Mouse (Mus musculus): ENCODE measurements around the gene Zswim9. TPM values are rescaled to one million over a fixed set of nuclear protein-coding genes. Genes with fewer than 3 reads are reported as not detected.

The Zswim9 gene
- polyA plus RNA-seq (2012; ENCODE audit: insufficient read depth, insufficient read length, missing spikeins): 5.0 and 6.5 TPM in 2 replicates

- Histone ChIP-seq H3K27ac (replicated peaks; ENCODE audit: low read depth, low read length) (peak within 1 kb of the TSS; percentile 97), H3K4me1 (ENCODE audit: control insufficient read depth, insufficient read depth, insufficient read length, low read length) (no peaks in the 10 kb centered on the region), H3K4me3 (ENCODE audit: insufficient read depth, low read depth, low read length) (peak within 1 kb of the TSS; percentile 100)
Measured at GRCm38 (mm10) chr7:13278308-13278891, at the start of gene Zswim9. Gene Zswim9, minus strand, starts transcription at chr7:13278721.

GRCm38 (mm10) chr7:13324316-13324715, 45.8 kb upstream of the Zswim9 start, which contains the start of gene Pla2g4c:
Gene Pla2g4c, plus strand, starts transcription at chr7:13324655.
- Histone ChIP-seq H3K4me1 (ENCODE audit: control insufficient read depth, insufficient read depth, insufficient read length, low read length) (no peaks in the 10 kb centered on the region), H3K27ac (replicated peaks; ENCODE audit: low read depth, low read length) (no peak within 1 kb of the TSS), H3K4me3 (ENCODE audit: insufficient read depth, low read depth, low read length) (no peak within 1 kb of the TSS)

- Histone ChIP-seq H3K27ac (replicated peaks; ENCODE audit: low read depth, low read length) (no peak overlapping the region), H3K4me3 (ENCODE audit: insufficient read depth, low read depth, low read length) (no peak overlapping the region), H3K4me1 (ENCODE audit: control insufficient read depth, insufficient read depth, insufficient read length, low read length) (no peaks in the 10 kb centered on the region)
Measured at GRCm38 (mm10) chr7:13321424-13321823, 42.9 kb upstream of the Zswim9 start.

- peaks cover 5% of the 10 kb centered on the region for H3K4me1 ChIP-seq (ENCODE audit: control insufficient read depth, insufficient read depth, insufficient read length, low read length)
- H3K4me3 ChIP-seq (ENCODE audit: insufficient read depth, low read depth, low read length): no peak overlapping the region
- H3K27ac ChIP-seq (replicated peaks; ENCODE audit: low read depth, low read length): no peak overlapping the region
Measured at GRCm38 (mm10) chr7:13314095-13314597, 35.6 kb upstream of the Zswim9 start.

GRCm38 (mm10) chr7:13311401-13311800, 32.9 kb upstream of the Zswim9 start:
- peaks cover 5% of the 10 kb centered on the region for H3K4me1 ChIP-seq (ENCODE audit: control insufficient read depth, insufficient read depth, insufficient read length, low read length)
- H3K27ac ChIP-seq (replicated peaks; ENCODE audit: low read depth, low read length): no peak overlapping the region
- no peak overlapping the region for H3K4me3 ChIP-seq (ENCODE audit: insufficient read depth, low read depth, low read length)

GRCm38 (mm10) chr7:13310493-13311199, 32.1 kb upstream of the Zswim9 start:
- H3K27ac ChIP-seq (replicated peaks; ENCODE audit: low read depth, low read length): no peak overlapping the region
- H3K4me3 ChIP-seq (ENCODE audit: insufficient read depth, low read depth, low read length): no peak overlapping the region
- H3K4me1 ChIP-seq (ENCODE audit: control insufficient read depth, insufficient read depth, insufficient read length, low read length): peaks cover 5% of the 10 kb centered on the region

GRCm38 (mm10) chr7:13309407-13309806, 30.9 kb upstream of the Zswim9 start:
- Histone ChIP-seq H3K27ac (replicated peaks; ENCODE audit: low read depth, low read length) (no peak overlapping the region), H3K4me3 (ENCODE audit: insufficient read depth, low read depth, low read length) (no peak overlapping the region)

GRCm38 (mm10) chr7:13303372-13303771, 24.9 kb upstream of the Zswim9 start:
- no peaks in the 10 kb centered on the region for H3K4me1 ChIP-seq (ENCODE audit: control insufficient read depth, insufficient read depth, insufficient read length, low read length)
- H3K27ac ChIP-seq (replicated peaks; ENCODE audit: low read depth, low read length): no peak overlapping the region
- no peak overlapping the region for H3K4me3 ChIP-seq (ENCODE audit: insufficient read depth, low read depth, low read length)

More at GRCm38 (mm10) chr7:13309407-13309806, 30.9 kb upstream of the Zswim9 start:
- peaks cover 2% of the 10 kb centered on the region for H3K4me1 ChIP-seq (ENCODE audit: control insufficient read depth, insufficient read depth, insufficient read length, low read length)

GRCm38 (mm10) chr7:13302780-13303179, 24.3 kb upstream of the Zswim9 start:
- Histone ChIP-seq H3K4me1 (ENCODE audit: control insufficient read depth, insufficient read depth, insufficient read length, low read length) (no peaks in the 10 kb centered on the region), H3K4me3 (ENCODE audit: insufficient read depth, low read depth, low read length) (no peak overlapping the region), H3K27ac (replicated peaks; ENCODE audit: low read depth, low read length) (no peak overlapping the region)

- Histone ChIP-seq H3K4me1 (ENCODE audit: control insufficient read depth, insufficient read depth, insufficient read length, low read length) (no peaks in the 10 kb centered on the region), H3K27ac (replicated peaks; ENCODE audit: low read depth, low read length) (no peak overlapping the region), H3K4me3 (ENCODE audit: insufficient read depth, low read depth, low read length) (no peak overlapping the region)
Measured at GRCm38 (mm10) chr7:13301643-13302042, 23.1 kb upstream of the Zswim9 start.

- no peak overlapping the region for H3K27ac ChIP-seq (replicated peaks; ENCODE audit: low read depth, low read length)
- no peaks in the 10 kb centered on the region for H3K4me1 ChIP-seq (ENCODE audit: control insufficient read depth, insufficient read depth, insufficient read length, low read length)
- no peak overlapping the region for H3K4me3 ChIP-seq (ENCODE audit: insufficient read depth, low read depth, low read length)
Measured at GRCm38 (mm10) chr7:13298821-13299220, 20.3 kb upstream of the Zswim9 start.

GRCm38 (mm10) chr7:13297636-13298035, 19.1 kb upstream of the Zswim9 start:
- Histone ChIP-seq H3K27ac (replicated peaks; ENCODE audit: low read depth, low read length) (no peak overlapping the region), H3K4me3 (ENCODE audit: insufficient read depth, low read depth, low read length) (no peak overlapping the region), H3K4me1 (ENCODE audit: control insufficient read depth, insufficient read depth, insufficient read length, low read length) (peaks cover 2% of the 10 kb centered on the region; the same call in 1 of the 2 replicates)

GRCm38 (mm10) chr7:13295256-13295655, 16.7 kb upstream of the Zswim9 start:
- no peak overlapping the region for H3K27ac ChIP-seq (replicated peaks; ENCODE audit: low read depth, low read length)
- peaks cover 2% of the 10 kb centered on the region; the same call in 1 of the 2 replicates for H3K4me1 ChIP-seq (ENCODE audit: control insufficient read depth, insufficient read depth, insufficient read length, low read length)
- H3K4me3 ChIP-seq (ENCODE audit: insufficient read depth, low read depth, low read length): no peak overlapping the region

GRCm38 (mm10) chr7:13293878-13294855, 15.6 kb upstream of the Zswim9 start:
- Histone ChIP-seq H3K4me3 (ENCODE audit: insufficient read depth, low read depth, low read length) (no peak overlapping the region), H3K4me1 (ENCODE audit: control insufficient read depth, insufficient read depth, insufficient read length, low read length) (peaks cover 2% of the 10 kb centered on the region; the same call in 1 of the 2 replicates), H3K27ac (replicated peaks; ENCODE audit: low read depth, low read length) (no peak overlapping the region)

GRCm38 (mm10) chr7:13291370-13291769, 12.8 kb upstream of the Zswim9 start:
- H3K4me1 ChIP-seq (ENCODE audit: control insufficient read depth, insufficient read depth, insufficient read length, low read length): peaks cover 2% of the 10 kb centered on the region; the same call in 1 of the 2 replicates
- no peak overlapping the region for H3K27ac ChIP-seq (replicated peaks; ENCODE audit: low read depth, low read length)
- H3K4me3 ChIP-seq (ENCODE audit: insufficient read depth, low read depth, low read length): no peak overlapping the region
